ENCODE assay signal across 8 mouse cellular contexts in the genomic region with DNA sequence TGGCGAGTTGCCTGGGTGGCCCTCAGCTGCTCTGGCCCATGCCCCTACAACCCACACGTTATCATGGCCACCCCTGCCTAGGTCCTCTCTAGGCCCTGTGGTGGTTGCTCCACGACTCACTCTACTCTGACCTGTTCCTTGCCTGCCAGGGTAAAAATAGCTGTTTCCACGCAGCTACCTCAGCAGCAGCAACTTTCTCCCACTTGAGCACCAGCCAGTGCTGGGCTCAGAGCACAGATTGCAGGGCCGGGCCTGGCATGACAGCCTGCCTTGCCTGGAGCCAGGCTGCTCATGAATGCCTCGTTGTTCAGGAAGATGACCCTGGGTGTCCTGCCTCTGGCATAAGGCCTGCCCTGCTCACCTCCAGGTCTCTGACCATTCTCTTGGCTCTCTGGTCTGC.
DNase-seq lines count a peak whose midpoint lies in the region; ATAC-seq and TF ChIP-seq lines count a peak whose summit lies in the region.

No protein-coding gene starts in this region.

- peak; percentile 35; the same call in 1 of the 2 replicates for ATAC-seq in heart, embryonic 13.5 days (ENCODE audit: extremely low read depth, insufficient number of reproducible peaks, low FRiP score, low TSS enrichment)
- ATAC-seq in hindbrain, embryonic 11.5 days (ENCODE audit: low FRiP score): no peak

- H3K27ac ChIP-seq in heart, embryonic 13.5 days (replicated peaks): peak overlapping the region; percentile 67
- no peak overlapping the region; the same call in 1 of the 2 replicates for H3K27ac ChIP-seq in left cerebral cortex, adult 2 months
- no peak overlapping the region for H3K27ac ChIP-seq in hindbrain, embryonic 11.5 days (ENCODE audit: low read depth, low read length)

- H3K4me1 ChIP-seq in heart, embryonic 13.5 days: peaks cover 46% of the 10 kb centered on the region
- H3K4me1 ChIP-seq in hindbrain, embryonic 11.5 days (replicated peaks; ENCODE audit: control insufficient read depth, insufficient read depth, low read length): peaks cover 8% of the 10 kb centered on the region

- WGBS in heart, embryonic 13.5 days: 24% methylated on average over 6 of the region's 6 CpGs
- 67% methylated on average over 6 of the region's 6 CpGs for WGBS in hindbrain, embryonic 11.5 days

- H3K9me3 ChIP-seq in heart, embryonic 13.5 days: no peaks in the 10 kb centered on the region
- H3K9me3 ChIP-seq in hindbrain, embryonic 11.5 days (ENCODE audit: control insufficient read depth, low read length): no peaks in the 10 kb centered on the region

- no peak overlapping the region for H3K9ac ChIP-seq in heart, embryonic 13.5 days
- no peak overlapping the region for H3K9ac ChIP-seq in hindbrain, embryonic 11.5 days (ENCODE audit: low read depth, low read length)

- intact Hi-C loops in left cerebral cortex, adult 2 months (cut with DNase I): no loop called here

- H3K27me3 ChIP-seq in heart, embryonic 13.5 days (replicated peaks): peaks cover 6% of the 10 kb centered on the region; the same call in 1 of the 2 replicates
- H3K27me3 ChIP-seq in hindbrain, embryonic 11.5 days (ENCODE audit: control insufficient read depth, insufficient read depth, low read length): no peaks in the 10 kb centered on the region

- no peak overlapping the region for H3K4me2 ChIP-seq in heart, embryonic 13.5 days
- H3K4me2 ChIP-seq in hindbrain, embryonic 11.5 days (replicated peaks; ENCODE audit: low read depth, low read length): no peak overlapping the region

- no peak overlapping the region for H3K4me3 ChIP-seq in heart, embryonic 13.5 days
- H3K4me3 ChIP-seq in left cerebral cortex, adult 2 months: no peak overlapping the region
- H3K4me3 ChIP-seq in hindbrain, embryonic 11.5 days (ENCODE audit: low read depth, low read length): no peak overlapping the region

- H3K36me3 ChIP-seq in heart, embryonic 13.5 days: no peaks in the 10 kb centered on the region
- H3K36me3 ChIP-seq in hindbrain, embryonic 11.5 days (ENCODE audit: control insufficient read depth, insufficient read depth, low read length): no peaks in the 10 kb centered on the region

- TF ChIP-seq CTCF in left cerebral cortex, adult 2 months (IDR thresholded peaks at IDR 0.05): no peak

- DNase-seq in retina, adult 2 months (ENCODE audit: low read depth, low spot score): peak; percentile 3
- no peak for DNase-seq in retina, postnatal 1 day
- peak; percentile 20 to 25 for DNase-seq in cerebellum, postnatal 4 days (ENCODE audit: low spot score in 2 of 2)
- peak; percentile 35 to 50 for DNase-seq in left cerebral cortex, adult 2 months (ENCODE audit: extremely low spot score in 1 of 2, low spot score in 2 of 2)
- no peak for DNase-seq in retina, embryonic 14.5 days (ENCODE audit: low spot score)
- DNase-seq in hindbrain, embryonic 11.5 days (ENCODE audit: low spot score): no peak
- no peak for DNase-seq in thymus, postnatal 14 days

Comparison
In these comparisons a context has a peak if more than half of its experiments do, and no peak if none do; other contexts are left out.
1. DNase-seq: peak in retina, adult 2 months (single experiment), cerebellum, postnatal 4 days (2 of 2) and left cerebral cortex, adult 2 months (2 of 2); none in retina, postnatal 1 day (single experiment), retina, embryonic 14.5 days (single experiment), hindbrain, embryonic 11.5 days (single experiment) and thymus, postnatal 14 days (single experiment).